Mouse (Mus musculus) forebrain, embryonic 12.5 days (tissue): ENCODE data around the gene Ggcx. TPM values are rescaled to one million over a fixed set of nuclear protein-coding genes. Genes with fewer than 3 reads are reported as not detected.

Source experiments
- ATAC-seq: fragments of 200-750 bp; cut with Nextera tagmentation; 2 replicates; pipeline ENCODE4 v1.8.0; 2017; ENCODE audit warnings: moderate TSS enrichment; ENCODE audit not compliant: low FRiP score
- H3K27ac ChIP-seq: fragments of 300-500 bp; sonication (generic); 2 replicates; pipeline ENCODE4 v1.5.1; 2016; ENCODE audit warnings: mild to moderate bottlenecking
- H3K27me3 ChIP-seq: fragments of 300-500 bp; sonication (generic); 2 replicates; pipeline ENCODE4 v1.6.1; 2016; ENCODE audit warnings: mild to moderate bottlenecking
- H3K36me3 ChIP-seq: fragments of 300-500 bp; sonication (generic); replicated peaks from 2 replicates; pipeline ENCODE4 v1.6.1; 2016; ENCODE audit warnings: mild to moderate bottlenecking
- H3K4me1 ChIP-seq: fragments of 300-500 bp; sonication (generic); 2 replicates; pipeline ENCODE4 v1.6.1; 2016
- H3K4me2 ChIP-seq: fragments of 300-500 bp; sonication (generic); 2 replicates; pipeline ENCODE4 v1.6.1; 2016; ENCODE audit warnings: mild to moderate bottlenecking, moderate library complexity
- H3K4me3 ChIP-seq: fragments of 300-500 bp; sonication (generic); replicated peaks from 2 replicates; pipeline ENCODE4 v1.5.1; 2016; ENCODE audit warnings: mild to moderate bottlenecking
- H3K9ac ChIP-seq: fragments of 300-500 bp; sonication (generic); 2 replicates; pipeline ENCODE4 v1.6.1; 2016; ENCODE audit warnings: mild to moderate bottlenecking
- H3K9me3 ChIP-seq: fragments of 300-500 bp; sonication (generic); 2 replicates; pipeline ENCODE4 v1.6.1; 2016
- WGBS: fragments of 180-500 bp; shearing (Covaris S2); methylation state at CpG from one replicate; pipeline ENCODE4 v1.1.7; 2016; 5-methylcytosine and 5-hydroxymethylcytosine counted together
- polyA plus RNA-seq: library from polyadenylated mRNA; unstranded; fragments of >200 nt; fragmentation: Nextera tagmentation; extraction: Ambion mirVana; gene quantifications from 2 replicates; pipeline ENCODE4 v1.2.1, GENCODE M21; 2016

The Ggcx gene
- polyA plus RNA-seq, 1 experiment from 2014 or later: 19.1 TPM

DNA sequence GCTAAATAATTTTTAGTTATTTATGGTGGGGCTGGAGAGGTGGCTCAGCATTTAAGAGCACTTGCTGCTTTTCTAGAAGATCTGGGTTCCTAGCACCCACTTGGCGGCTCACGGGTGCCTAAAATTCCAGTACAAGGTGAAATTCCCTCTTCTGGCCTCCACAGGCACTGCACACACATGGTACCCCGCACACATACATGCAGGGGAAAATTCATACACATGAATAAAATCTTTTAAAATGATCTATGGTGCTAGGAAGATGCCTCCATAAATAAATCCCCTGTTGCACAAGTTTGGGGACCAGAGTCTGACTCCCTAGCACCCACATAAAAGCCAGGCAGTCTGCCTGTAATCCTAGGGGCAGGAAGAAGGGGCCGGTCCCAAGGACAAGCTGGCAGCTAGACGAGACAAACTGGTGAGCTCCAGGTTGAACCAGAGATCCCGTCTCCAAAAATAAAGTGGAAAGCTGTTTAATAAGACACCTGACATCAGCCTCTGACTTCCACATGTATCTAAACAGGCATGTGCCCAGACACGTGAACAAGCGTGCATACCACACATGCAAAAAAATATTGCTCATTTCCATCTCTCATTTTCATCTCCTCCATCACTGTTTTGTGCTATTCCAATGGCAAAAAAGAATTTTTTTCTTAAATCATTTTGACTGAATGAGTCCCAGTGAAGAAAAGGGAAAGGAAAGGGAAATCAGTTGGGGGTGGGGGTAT is 35.4 kb upstream of the Ggcx start:
- H3K4me2 ChIP-seq: no peak overlapping the region
- no peak for ATAC-seq
- no peaks in the 10 kb centered on the region for H3K36me3 ChIP-seq
- H3K27me3 ChIP-seq: peaks cover 38% of the 10 kb centered on the region
- H3K4me1 ChIP-seq: peaks cover 8% of the 10 kb centered on the region; the same call in 1 of the 2 replicates
- WGBS: 83% methylated on average over 8 of the region's 8 CpGs
- H3K9me3 ChIP-seq: no peaks in the 10 kb centered on the region
- H3K9ac ChIP-seq: no peak overlapping the region
- H3K4me3 ChIP-seq: no peak overlapping the region
- H3K27ac ChIP-seq: no peak overlapping the region

DNA sequence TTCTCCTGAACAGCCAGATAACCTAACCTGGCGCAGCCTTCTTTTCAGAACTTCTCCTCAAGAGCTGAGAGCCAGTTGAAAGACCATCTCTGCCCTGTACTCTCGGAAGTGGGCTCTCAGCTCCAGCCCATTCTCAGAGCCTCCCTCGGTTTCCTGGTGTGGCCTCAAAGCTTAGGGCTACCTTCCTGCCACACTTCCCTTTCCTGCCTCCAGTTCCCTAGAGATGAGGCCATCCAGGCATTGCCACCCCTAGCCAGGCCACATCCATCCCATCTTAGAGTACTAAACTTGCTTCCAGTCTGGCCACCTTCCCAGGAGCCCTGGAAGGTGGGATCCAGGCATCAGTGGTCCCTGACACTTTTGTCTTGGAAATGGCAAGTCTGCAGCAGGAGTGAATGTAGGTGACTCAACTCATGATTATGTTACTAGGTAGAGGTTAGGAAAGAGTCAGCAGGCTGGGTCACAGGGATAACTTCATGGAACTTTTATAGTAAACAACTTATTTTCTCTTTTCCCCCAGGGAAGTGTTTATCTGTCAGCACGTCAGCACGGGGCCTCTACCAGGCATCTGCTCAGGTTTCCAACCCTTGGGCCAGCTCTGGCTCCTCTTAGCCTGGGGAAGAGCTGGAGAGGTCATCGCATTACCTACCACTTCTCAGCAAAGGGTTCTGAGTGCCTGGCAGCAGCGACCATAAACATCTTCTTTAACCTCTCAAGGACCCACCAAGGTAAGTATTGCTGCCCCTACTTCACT is 34.6 kb upstream of the Ggcx start:
- no peak for ATAC-seq
- no peaks in the 10 kb centered on the region for H3K36me3 ChIP-seq
- H3K4me2 ChIP-seq: peak overlapping the region; percentile 66
- peaks cover 38% of the 10 kb centered on the region for H3K27me3 ChIP-seq
- no peaks in the 10 kb centered on the region for H3K9me3 ChIP-seq
- whole genome bisulfite sequencing: 50% methylated on average over 7 of the region's 7 CpGs
- 0 out of 2 replicates have a peak overlapping the region, but pooled peaks have one; percentile 4 for H3K9ac ChIP-seq
- H3K4me3 ChIP-seq: peak overlapping the region; percentile 46
- H3K4me1 ChIP-seq: peaks cover 8% of the 10 kb centered on the region; the same call in 1 of the 2 replicates
- H3K27ac ChIP-seq: no peak overlapping the region

GRCm38 (mm10) chr6:72380131-72380770 is 33.9 kb upstream of the Ggcx start, which contains the start of gene Vamp5:
Gene Vamp5 (minus strand): TSS chr6:72380468.
- H3K27ac ChIP-seq: no peak within 1 kb of the TSS
- peak within 1 kb of the TSS; percentile 66 for H3K4me2 ChIP-seq
- no peaks in the 10 kb centered on the region for H3K36me3 ChIP-seq
- H3K27me3 ChIP-seq: peaks cover 38% of the 10 kb centered on the region
- WGBS: 3% methylated on average over 41 of the region's 49 CpGs
- H3K9ac ChIP-seq: peak within 1 kb of the TSS; percentile 51
- H3K9me3 ChIP-seq: no peaks in the 10 kb centered on the region
- H3K4me3 ChIP-seq: peak within 1 kb of the TSS; percentile 46
- ATAC-seq: no peak; the same call in 1 of the 2 replicates
- peaks cover 8% of the 10 kb centered on the region; the same call in 1 of the 2 replicates for H3K4me1 ChIP-seq

GRCm38 (mm10) chr6:72382494-72382893 is 31.6 kb upstream of the Ggcx start:
- no peak for ATAC-seq
- H3K4me1 ChIP-seq: peaks cover 8% of the 10 kb centered on the region; the same call in 1 of the 2 replicates
- 86% methylated on average over 6 of the region's 6 CpGs for WGBS
- H3K9ac ChIP-seq: no peak overlapping the region
- no peaks in the 10 kb centered on the region for H3K36me3 ChIP-seq
- H3K9me3 ChIP-seq: no peaks in the 10 kb centered on the region
- H3K27ac ChIP-seq: no peak overlapping the region
- H3K4me3 ChIP-seq: no peak overlapping the region
- peaks cover 38% of the 10 kb centered on the region for H3K27me3 ChIP-seq
- H3K4me2 ChIP-seq: no peak overlapping the region

- ATAC-seq: no peak
- H3K4me1 ChIP-seq: peaks cover 8% of the 10 kb centered on the region; the same call in 1 of the 2 replicates
- H3K4me3 ChIP-seq: no peak overlapping the region
- no peak overlapping the region for H3K4me2 ChIP-seq
- peaks cover 35% of the 10 kb centered on the region for H3K27me3 ChIP-seq
- no peaks in the 10 kb centered on the region for H3K9me3 ChIP-seq
- H3K9ac ChIP-seq: no peak overlapping the region
- no peak overlapping the region for H3K27ac ChIP-seq
- 80% methylated on average over 6 of the region's 6 CpGs for WGBS
- no peaks in the 10 kb centered on the region for H3K36me3 ChIP-seq
Measured at GRCm38 (mm10) chr6:72383142-72383820, 30.8 kb upstream of the Ggcx start.

DNA sequence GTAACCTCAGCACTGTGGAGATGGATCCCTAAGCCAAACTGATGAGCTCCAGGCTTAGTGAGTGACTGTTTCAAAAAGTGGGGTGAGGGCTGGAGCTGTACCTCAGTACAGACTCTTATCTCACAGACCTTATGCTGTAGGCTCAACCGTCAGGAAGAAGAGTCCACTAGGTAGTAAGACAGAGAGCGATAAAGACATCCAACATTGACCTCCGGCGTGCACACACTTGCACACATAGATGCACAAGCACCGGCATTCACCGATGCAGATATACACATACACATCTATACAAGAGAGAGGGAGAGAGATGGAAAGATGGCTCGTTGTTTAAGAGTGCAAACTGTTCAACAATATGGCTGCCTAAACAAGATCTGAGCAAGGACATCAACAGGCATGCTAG is 30.2 kb upstream of the Ggcx start:
- 91% methylated on average over 7 of the region's 7 CpGs for WGBS
- Histone ChIP-seq H3K4me2 (no peak overlapping the region), H3K4me1 (peaks cover 8% of the 10 kb centered on the region; the same call in 1 of the 2 replicates), H3K9me3 (no peaks in the 10 kb centered on the region), H3K27ac (no peak overlapping the region), H3K27me3 (peaks cover 33% of the 10 kb centered on the region), H3K36me3 (no peaks in the 10 kb centered on the region), H3K9ac (no peak overlapping the region), H3K4me3 (no peak overlapping the region)
- no peak for ATAC-seq

GRCm38 (mm10) chr6:72385258-72385657 is 28.9 kb upstream of the Ggcx start:
- 83% methylated on average over 4 of the region's 4 CpGs for WGBS
- Histone ChIP-seq H3K36me3 (no peaks in the 10 kb centered on the region), H3K27ac (no peak overlapping the region), H3K9me3 (no peaks in the 10 kb centered on the region), H3K9ac (no peak overlapping the region), H3K4me1 (peaks cover 13% of the 10 kb centered on the region), H3K27me3 (peaks cover 28% of the 10 kb centered on the region), H3K4me3 (no peak overlapping the region), H3K4me2 (no peak overlapping the region)
- no peak for ATAC-seq

DNA sequence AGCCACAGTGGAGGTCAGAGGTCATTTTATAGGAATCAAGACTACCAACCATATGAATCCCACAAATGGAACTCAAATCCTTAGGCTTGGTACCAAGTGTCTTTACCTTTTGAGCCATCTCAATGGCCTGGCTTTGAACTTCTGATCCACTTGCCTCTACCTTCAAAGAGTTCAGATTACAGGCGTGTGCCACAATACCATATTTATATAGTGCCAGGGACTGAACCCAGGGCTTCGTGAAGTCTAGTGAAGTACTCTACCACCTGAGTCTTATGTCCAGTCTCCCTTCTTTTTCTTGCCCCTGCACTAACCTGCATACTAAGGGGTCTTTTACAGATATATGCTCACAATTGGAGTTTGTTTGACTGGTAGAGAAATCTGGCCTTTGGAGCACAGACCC is 27.5 kb upstream of the Ggcx start:
- Histone ChIP-seq H3K4me2 (no peak overlapping the region), H3K27me3 (peaks cover 23% of the 10 kb centered on the region; the same call in 1 of the 2 replicates), H3K9me3 (no peaks in the 10 kb centered on the region), H3K27ac (no peak overlapping the region), H3K4me1 (peaks cover 17% of the 10 kb centered on the region), H3K4me3 (no peak overlapping the region), H3K36me3 (no peaks in the 10 kb centered on the region), H3K9ac (no peak overlapping the region)
- 81% methylated on average over 2 of the region's 2 CpGs for WGBS
- no peak for ATAC-seq

GRCm38 (mm10) chr6:72387816-72388215 is 26.3 kb upstream of the Ggcx start:
- H3K27ac ChIP-seq: no peak overlapping the region
- 71% methylated on average over 3 of the region's 3 CpGs for WGBS

DNA sequence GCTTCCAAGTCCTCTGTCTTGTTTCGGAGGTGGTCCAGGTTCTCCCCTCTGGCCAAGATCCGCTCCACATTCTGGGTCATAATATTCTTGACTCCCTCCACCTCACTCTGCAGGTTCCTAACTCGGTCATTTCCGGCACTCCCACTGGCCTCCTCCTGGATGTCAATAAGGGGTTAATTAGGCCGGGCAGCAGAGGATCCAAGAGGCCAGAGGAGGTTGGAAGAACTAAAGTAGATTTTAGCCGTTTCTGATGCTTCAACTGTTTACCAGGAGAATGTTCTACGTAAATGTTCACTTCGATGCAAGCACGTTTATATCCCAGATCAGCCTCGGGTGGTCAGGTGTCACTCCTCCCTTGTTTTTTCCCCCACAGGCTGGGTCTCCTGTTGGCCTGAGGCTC is 25.8 kb upstream of the Ggcx start:
- WGBS: 71% methylated on average over 10 of the region's 10 CpGs
- Histone ChIP-seq H3K9ac (no peak overlapping the region), H3K27ac (no peak overlapping the region), H3K27me3 (peaks cover 17% of the 10 kb centered on the region; the same call in 1 of the 2 replicates), H3K36me3 (no peaks in the 10 kb centered on the region), H3K4me3 (no peak overlapping the region), H3K4me2 (no peak overlapping the region), H3K9me3 (no peaks in the 10 kb centered on the region), H3K4me1 (peaks cover 17% of the 10 kb centered on the region)
- no peak for ATAC-seq

More at GRCm38 (mm10) chr6:72387816-72388215, 26.3 kb upstream of the Ggcx start:
- peaks cover 17% of the 10 kb centered on the region; the same call in 1 of the 2 replicates for H3K27me3 ChIP-seq
- no peaks in the 10 kb centered on the region for H3K9me3 ChIP-seq
- H3K36me3 ChIP-seq: no peaks in the 10 kb centered on the region
- no peak overlapping the region for H3K4me3 ChIP-seq
- no peak for ATAC-seq
- H3K4me2 ChIP-seq: no peak overlapping the region
- H3K4me1 ChIP-seq: peaks cover 17% of the 10 kb centered on the region
- no peak overlapping the region for H3K9ac ChIP-seq

DNA sequence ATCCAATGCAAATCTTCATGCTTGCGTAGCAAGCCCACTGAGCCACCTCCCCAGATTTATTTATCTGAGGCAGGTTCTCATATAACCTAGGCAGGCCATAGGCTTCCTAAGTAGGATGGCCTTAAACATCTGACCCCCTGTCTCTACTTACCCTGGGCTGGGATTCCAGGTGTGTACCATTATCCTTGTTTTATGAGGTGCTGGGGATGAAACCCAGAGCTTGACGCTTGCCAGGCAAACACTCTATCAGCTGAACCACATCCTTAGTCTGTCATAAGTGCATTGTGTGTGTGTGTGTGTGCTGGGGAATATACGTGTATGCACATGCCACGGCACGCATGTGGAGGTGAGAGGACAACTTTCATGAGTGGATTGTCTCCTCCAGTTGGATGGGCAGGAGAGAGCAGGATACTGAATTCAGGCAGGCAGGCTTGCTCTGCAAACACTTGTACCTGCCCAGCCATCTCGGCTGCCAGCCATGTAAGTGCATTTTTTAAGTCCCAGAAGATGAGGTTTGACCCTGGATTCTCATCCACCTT is 25.2 kb upstream of the Ggcx start:
- WGBS: 90% methylated on average over 6 of the region's 6 CpGs
- no peaks in the 10 kb centered on the region for H3K36me3 ChIP-seq
- H3K4me3 ChIP-seq: no peak overlapping the region
- no peak overlapping the region for H3K27ac ChIP-seq
- no peaks in the 10 kb centered on the region for H3K9me3 ChIP-seq
- peaks cover 17% of the 10 kb centered on the region for H3K4me1 ChIP-seq
- ATAC-seq: no peak
- peaks cover 17% of the 10 kb centered on the region; the same call in 1 of the 2 replicates for H3K27me3 ChIP-seq
- H3K9ac ChIP-seq: no peak overlapping the region
- no peak overlapping the region for H3K4me2 ChIP-seq
